Mouse (Mus musculus): ENCODE results near the gene Usp12.
"Not testable (repeated sequence)": the region's sequence is repeated elsewhere in the genome, so short reads cannot be mapped to it uniquely, and the experiment has no call there.

Usp12 gene

DNA sequence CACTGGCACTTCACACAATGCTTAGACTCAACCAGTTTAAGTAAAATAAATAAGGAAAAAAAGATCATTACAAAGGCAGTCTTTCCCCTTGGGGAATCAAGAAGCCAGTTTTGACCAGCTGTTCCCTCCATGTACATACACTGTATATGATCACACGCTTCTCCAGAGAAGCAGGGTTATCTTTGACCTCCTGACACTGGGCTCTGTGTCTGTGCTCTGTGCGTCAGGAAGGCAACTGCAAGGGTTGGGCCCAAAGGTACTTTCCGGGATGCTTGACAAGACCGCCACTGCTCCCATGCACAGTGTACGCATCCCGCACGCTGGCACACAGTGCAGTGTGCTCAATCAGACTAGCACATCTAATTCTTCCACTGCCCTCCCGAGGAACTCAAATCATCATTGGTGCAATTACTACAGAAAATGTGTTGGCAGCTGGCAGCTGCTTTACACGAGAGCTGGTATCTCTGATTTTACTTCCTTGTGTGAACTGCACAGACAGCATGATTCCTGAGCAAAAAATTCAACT is 57.8 kb downstream of the Usp12 start:
- DNase-seq (ENCODE audit: low spot score): no peak

DNA sequence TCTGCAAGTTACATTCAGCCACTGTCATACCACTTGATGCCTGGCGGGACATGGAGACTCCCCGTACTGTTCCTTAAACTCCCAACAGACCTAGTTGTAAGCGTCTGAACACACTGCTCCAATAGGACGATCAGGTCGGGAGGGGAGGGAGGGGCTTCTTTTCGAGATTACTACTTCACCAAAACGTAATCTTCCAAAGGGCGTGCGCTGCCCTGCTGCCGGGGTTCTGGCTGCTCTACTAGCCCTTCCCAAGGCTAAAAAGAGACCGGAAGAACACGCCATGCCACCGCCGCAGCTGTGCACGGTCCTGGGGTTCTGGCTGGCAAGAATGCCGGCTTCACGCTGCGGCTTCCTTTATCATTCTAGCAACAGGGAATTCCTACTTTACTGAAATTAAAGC is 58.5 kb downstream of the Usp12 start:
- DNase-seq (ENCODE audit: low spot score): no peak

- DNase-seq (ENCODE audit: low spot score): not testable (repeated sequence)
These were observed 59.8 kb downstream of the Usp12 start for GRCm38 (mm10) chr5:146735054-146735453.

DNA sequence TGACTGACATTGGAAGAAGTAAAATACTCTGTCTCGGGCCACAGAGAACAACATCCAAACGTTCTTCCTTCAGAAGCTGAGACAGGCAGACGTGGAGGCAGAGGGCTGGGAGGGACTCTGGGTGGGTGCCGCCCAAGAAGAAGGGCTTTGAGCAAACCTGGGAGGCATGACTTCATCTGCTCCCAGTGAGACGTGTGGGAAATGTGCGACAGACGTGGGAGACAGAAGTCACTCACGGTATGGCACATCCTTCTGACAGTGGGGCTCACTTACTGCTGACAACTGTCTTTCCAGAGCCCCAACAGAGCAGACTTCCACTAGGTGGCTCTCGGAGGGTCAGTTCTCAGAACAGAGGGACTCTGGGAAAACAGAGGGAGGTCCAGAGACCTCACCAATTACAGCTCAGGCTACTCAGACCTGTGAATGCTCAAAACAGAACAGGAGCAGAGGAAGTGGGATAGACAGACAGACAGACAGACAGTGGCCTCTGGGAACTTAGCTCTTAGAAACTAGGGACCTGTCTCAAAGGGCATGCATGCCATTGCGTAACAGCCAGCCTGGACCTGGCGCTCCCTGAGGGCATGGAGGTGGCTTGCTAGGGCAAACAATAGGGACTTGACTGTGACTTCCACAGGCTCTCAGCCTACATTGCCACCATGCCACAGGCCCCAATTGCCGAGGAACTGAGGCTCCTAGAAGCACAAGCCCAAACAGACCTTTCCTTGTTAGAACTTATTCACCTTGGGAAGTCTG is 60.7 kb downstream of the Usp12 start:
- DNase-seq (ENCODE audit: low spot score): no peak

DNA sequence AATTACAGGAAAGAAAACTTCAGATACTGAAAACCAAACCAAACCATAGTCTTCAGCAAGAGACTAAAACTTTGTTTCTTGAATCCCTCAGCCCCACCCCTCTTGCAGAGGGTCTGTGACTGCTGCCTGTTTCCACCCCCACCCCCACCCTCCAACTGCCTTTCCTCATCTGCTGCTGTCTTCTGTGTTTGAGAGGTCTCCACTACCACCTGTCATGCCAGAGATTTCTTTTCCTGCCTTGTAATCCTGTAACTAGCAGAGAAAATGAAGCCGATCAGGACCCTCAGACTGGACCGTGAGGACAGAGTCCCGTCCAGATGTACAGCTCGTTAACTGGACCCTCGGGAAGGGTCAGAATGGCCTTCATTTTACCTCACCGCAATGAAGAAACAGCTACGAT is 61.4 kb downstream of the Usp12 start:
- DNase-seq (ENCODE audit: low spot score): no peak

- DNase-seq (ENCODE audit: low spot score): no peak
These were observed 67.8 kb downstream of the Usp12 start for GRCm38 (mm10) chr5:146727006-146727405.

- no peak for DNase-seq (ENCODE audit: low spot score)
These were observed 69.8 kb downstream of the Usp12 start for GRCm38 (mm10) chr5:146724956-146725355.

GRCm38 (mm10) chr5:146723452-146723851 is 71.4 kb downstream of the Usp12 start:
- no peak for DNase-seq (ENCODE audit: low spot score)

DNA sequence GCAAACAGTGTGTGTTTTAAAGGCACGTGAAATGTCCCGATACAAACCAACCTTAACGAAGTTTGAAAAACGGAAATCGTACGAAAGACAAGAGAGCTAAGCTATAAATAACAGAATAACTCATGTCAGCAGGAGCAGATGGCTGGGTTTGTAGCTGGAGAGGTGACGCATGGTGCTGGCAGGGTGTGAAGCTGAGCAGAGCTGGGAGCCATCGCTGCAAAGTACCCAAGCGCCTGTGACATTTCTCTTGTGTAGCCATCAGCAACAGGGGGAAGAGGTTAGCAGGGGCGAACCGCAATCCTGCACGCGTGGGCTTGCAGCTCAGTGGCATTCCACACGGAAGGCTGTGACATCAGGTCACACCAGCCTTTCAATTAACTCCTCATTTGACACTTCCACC is 72.6 kb downstream of the Usp12 start:
- DNase-seq (ENCODE audit: low spot score): no peak

GRCm38 (mm10) chr5:146719584-146720356 is 75.0 kb downstream of the Usp12 start:
- no peak for DNase-seq (ENCODE audit: low spot score)

DNA sequence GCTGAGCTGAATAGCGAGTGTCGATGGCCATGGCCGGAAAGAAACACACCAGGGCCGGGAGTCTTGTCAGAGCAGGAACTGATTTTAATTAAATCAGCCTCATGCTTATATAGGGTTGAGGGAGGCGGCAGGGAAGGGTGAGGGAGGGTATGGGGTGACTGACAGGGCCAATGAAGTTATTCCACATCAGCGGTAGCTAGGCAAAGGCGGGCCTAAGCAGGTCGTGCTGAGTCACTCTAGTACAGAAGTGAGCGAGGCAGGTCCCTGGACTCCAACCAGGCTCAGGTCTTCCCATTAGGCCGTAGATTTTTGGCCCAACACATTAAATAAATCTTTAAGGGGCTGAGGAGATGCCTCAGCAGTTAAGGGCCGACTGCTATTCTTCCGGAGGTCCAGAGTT is 81.0 kb downstream of the Usp12 start:
- DNase-seq (ENCODE audit: low spot score): no peak

GRCm38 (mm10) chr5:146713088-146713487 is 81.7 kb downstream of the Usp12 start:
- no peak for DNase-seq (ENCODE audit: low spot score)

DNA sequence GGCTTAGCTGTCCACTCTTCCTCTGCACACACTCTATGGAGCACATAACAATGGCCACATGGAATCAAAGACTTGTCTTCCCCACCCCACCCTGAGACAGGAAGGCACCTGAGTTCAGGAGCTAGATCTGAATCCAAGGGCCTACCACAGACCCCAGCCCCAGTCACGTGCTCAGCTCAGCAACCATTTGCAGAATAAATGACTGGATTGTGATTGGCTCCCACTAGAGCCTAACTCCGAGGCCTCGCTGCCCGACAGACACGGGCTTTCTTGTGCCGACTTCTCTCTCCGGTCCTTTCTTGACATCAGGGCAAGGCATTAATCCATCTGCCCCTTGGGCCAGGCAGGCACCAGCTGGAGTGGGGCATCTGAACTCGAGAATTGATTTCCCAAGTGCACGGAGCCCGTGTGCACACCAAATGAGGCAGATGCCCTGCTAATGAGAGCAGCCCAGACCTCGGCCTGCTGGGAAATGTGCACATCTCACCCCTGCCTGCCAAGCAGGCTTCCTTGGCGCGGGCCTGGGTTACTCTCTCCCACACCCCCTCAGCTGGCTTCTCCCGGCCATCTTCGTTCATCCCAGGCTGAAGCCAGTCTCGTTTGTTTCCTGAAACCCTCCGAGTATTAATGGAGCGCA is 82.4 kb downstream of the Usp12 start:
- no peak for DNase-seq (ENCODE audit: low spot score)

DNA sequence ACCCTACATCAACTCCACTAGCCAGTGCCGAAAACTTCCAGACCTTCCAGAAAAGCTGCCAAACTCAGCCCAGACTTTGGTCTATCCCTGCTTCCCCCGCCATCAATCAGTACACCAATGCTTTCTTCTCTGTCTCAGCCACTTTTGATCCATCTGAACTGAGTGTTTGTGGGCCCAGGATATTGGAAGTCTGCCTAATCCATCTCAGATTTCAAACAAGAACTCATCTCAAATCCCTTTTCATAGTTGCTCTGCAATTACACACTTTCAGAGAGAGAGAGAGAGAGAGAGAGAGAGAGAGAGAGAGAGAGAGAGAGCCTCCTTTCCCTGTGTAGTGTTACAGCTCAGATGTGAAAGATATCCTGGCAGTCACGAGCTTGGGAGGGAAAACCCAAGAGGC is 85.4 kb downstream of the Usp12 start:
- no peak for DNase-seq (ENCODE audit: low spot score)

DNA sequence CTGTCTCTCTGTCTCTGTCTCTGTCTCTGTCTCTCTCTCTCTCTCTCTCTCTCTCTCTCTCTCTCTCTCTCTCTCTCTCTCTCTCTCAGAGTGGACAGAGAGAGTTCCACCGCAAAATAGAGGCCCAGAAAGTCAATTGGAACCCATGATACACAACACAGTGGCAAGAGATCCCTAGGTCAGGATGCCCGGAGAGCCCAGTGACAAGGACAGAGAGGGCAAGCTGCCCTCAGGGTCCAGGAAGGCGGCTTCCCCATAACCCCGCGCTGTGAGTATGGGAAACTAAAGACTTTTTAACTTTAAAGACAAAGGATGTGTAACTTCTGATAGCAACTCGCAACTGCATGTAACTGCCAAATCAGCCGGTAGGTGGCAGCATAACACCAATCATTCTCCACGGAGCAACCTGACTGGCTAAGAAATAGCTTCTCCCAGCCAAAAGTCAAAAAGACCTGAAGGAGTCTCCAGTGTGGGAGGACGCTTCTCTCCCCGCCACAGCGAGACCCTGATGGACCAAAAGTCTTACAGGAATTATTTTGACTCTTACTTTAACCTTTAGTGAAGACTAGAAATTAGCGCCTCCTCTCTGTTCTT is 88.9 kb downstream of the Usp12 start:
- DNase-seq (ENCODE audit: low spot score): peak; percentile 72

DNA sequence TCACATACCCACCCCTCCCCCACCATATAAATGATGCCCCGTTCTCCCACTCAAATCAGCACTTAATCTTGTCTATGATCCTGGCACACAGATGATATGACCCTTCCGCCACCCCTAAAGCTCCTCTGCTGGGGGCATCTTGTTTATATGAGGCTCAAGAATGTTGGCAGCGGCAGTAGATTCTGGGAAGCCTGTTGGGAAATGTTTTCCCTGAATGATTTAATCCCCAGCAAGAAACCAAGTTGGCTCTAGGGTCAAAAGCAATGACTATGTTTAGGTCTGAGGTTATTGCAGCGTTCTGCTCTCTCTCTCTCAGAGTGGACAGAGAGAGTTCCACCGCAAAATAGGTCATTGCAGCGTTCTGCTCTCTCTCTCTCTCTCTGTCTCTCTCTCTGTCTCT is 89.4 kb downstream of the Usp12 start:
- no peak for DNase-seq (ENCODE audit: low spot score)

DNA sequence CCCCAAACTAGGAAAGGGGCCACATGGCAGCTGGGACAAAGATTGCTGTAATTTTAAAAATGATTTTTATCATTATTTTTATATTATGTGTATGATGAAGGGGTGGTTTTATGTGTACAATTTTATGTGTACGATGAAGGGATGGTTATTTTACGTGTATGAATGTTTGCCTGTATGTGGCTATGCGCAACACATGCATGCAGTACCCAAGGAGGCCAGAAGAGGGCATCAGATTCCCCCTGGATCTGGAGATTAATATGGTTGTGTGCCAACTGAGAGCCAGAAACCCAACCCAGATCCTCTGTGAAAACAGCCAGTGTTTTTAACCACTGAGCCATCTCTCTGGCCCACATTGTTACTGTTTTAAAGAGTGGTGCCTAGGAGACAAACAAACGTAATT is 90.6 kb downstream of the Usp12 start:
- DNase-seq (ENCODE audit: low spot score): no peak

GRCm38 (mm10) chr5:146703710-146704121 is 91.1 kb downstream of the Usp12 start:
- DNase-seq (ENCODE audit: low spot score): peak; percentile 49

GRCm38 (mm10) chr5:146700099-146700498 is 94.7 kb downstream of the Usp12 start:
- DNase-seq (ENCODE audit: low spot score): no peak

- no peak for DNase-seq (ENCODE audit: low spot score)
These were observed 95.3 kb downstream of the Usp12 start for GRCm38 (mm10) chr5:146699433-146700019.

DNA sequence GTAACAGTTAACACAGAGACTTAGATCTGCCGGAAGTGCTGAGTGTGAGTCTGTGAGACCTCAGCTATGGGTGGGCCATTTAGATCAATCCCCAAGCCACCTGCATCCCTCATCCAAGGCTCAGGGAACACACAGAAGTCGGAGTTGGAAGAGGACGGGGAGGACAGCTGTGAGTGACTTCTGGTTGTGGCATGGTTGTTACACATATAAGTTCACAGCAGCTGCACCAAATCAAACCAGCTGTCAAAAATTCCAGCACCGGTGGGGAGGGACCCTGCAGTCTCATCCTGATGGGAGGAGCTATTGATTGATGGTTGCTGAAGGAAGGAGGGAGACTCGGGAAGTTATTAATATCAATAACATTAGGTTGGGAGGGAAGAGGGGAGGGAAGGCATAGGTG is 99.3 kb downstream of the Usp12 start:
- DNase-seq (ENCODE audit: low spot score): no peak

- DNase-seq (ENCODE audit: low spot score): no peak
These were observed 101.8 kb downstream of the Usp12 start for GRCm38 (mm10) chr5:146692976-146693361.

Data from yolk sac, embryonic 10.5 days (tissue).